Mouse (Mus musculus): ENCODE data around the gene Enah. TPM values are rescaled to one million over a fixed set of nuclear protein-coding genes. Genes with fewer than 3 reads are reported as not detected.

The Enah gene
- polyA plus RNA-seq, 1 experiment from 2014 or later, result 1.1 TPM

DNA sequence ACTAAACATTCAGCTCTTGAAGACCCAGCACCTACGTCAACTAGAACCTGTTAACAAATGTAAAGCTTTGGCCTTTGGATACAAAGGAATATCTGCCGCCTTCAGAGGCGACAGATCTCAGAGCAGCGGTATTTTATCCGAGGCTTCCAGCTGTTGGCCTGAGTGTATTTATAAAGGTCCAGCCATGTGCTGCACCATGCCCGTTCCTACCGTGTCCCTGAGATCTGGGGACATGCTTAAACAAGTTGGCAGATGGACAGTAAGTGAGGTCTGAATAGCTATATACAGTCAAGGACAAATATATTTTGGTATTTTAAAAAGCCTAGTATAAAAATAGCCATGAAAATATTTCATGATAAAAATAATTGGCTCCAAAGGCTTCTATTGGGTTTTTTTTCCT lies 32.6 kb upstream of the Enah start:
- Histone ChIP-seq H3K9ac (no peak overlapping the region), H3K4me3 (replicated peaks) (no peak overlapping the region), H3K4me1 (replicated peaks) (no peaks in the 10 kb centered on the region), H3K4me2 (no peak overlapping the region), H3K27me3 (no peaks in the 10 kb centered on the region), H3K36me3 (no peaks in the 10 kb centered on the region), H3K9me3 (replicated peaks) (no peaks in the 10 kb centered on the region), H3K27ac (no peak overlapping the region)
- ATAC-seq (ENCODE audit: low read depth) (no peak), DNase-seq (no peak)
- WGBS (ENCODE audit: insufficient replicate concordance), result 73% methylated on average over 7 of the region's 7 CpGs

DNA sequence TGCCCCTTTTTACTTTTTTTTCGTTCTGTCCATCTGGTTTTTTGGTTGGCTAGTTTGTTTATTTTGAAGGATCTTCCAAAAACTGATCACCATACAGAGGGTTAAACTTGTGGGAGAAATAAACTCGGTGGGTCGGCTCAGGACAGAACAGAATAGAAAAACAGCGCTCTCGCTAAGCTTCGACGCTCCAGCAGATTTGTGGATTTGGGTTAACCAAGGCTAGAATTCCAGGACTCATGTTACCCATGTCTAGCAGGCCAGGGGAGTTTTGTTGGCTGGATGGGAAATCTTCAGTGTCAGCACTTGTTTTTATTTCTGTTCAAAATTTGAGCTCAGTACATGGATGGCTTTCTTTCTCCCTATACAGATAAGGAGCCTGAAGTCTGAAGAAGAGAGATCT lies 30.0 kb upstream of the Enah start:
- no peak for ATAC-seq (ENCODE audit: low read depth)
- H3K9ac ChIP-seq, result no peak overlapping the region
- DNase-seq, result no peak
- no peaks in the 10 kb centered on the region for H3K4me1 ChIP-seq (replicated peaks)
- H3K27me3 ChIP-seq, result no peaks in the 10 kb centered on the region
- H3K9me3 ChIP-seq (replicated peaks), result no peaks in the 10 kb centered on the region
- H3K27ac ChIP-seq, result no peak overlapping the region
- H3K36me3 ChIP-seq, result no peaks in the 10 kb centered on the region
- H3K4me2 ChIP-seq, result no peak overlapping the region
- 83% methylated on average over 7 of the region's 7 CpGs for WGBS (ENCODE audit: insufficient replicate concordance)
- H3K4me3 ChIP-seq (replicated peaks), result no peak overlapping the region

DNA sequence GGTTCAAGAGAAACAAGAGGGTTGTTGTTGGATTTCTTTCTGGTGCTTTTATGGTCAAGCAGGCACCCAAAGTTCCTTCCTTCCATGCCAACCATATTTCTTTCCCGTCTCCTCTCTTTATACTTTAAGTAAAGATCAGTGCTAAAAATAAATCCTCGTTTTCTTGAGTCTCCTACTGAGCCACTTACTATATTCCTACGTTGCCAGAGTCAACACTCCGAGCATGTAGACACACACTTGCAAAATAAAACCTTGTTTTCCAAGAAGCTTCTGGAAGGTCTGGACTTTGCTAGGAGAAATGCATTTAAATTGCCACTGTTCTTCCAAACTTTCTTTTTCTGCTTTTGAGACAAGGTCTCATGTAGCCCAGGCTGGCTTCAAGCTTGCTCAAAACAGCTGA lies 28.3 kb upstream of the Enah start:
- ATAC-seq (ENCODE audit: low read depth), result no peak
- Histone ChIP-seq H3K9ac (no peak overlapping the region), H3K27ac (no peak overlapping the region), H3K4me1 (replicated peaks) (no peaks in the 10 kb centered on the region), H3K4me3 (replicated peaks) (no peak overlapping the region), H3K4me2 (no peak overlapping the region), H3K36me3 (no peaks in the 10 kb centered on the region), H3K27me3 (no peaks in the 10 kb centered on the region), H3K9me3 (replicated peaks) (no peaks in the 10 kb centered on the region)
- no peak for DNase-seq
- 50% methylated on average over 4 of the region's 4 CpGs for WGBS (ENCODE audit: insufficient replicate concordance)

DNA sequence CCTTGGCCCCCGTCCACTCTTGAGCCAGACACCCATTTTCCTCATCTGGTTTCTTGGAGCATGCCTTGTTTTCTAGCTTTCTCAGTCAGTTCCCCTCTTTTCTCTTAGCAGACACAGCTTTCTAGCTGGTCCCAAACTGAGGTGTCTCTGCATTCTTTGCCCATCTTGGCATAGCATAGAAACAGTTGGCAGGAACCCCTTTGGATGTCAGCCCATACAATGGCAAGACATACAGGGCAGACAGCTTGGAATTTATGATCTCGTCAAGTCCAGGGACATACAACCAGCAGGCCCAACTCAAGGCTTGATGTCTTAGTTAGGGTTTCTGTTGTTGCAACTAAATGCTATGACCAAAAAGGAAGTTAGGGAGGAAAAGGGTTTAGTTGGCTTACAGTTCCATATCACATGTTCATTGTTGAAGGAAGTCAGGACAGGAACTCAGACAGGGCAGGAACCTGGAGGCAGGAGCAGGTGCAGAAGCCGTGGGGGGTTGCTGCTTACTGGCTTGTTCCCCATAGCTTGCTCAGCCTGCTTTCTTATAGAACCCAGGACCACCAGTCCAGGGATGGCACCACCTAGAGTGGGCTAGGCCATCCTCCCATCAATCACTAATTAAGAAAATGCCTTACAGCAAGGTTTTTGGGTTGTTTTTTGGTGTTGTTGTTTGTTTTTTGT lies 27.4 kb upstream of the Enah start:
- WGBS (ENCODE audit: insufficient replicate concordance), result 55% methylated on average over 3 of the region's 3 CpGs
- Histone ChIP-seq H3K4me2 (no peak overlapping the region), H3K36me3 (no peaks in the 10 kb centered on the region), H3K4me3 (replicated peaks) (no peak overlapping the region), H3K4me1 (replicated peaks) (no peaks in the 10 kb centered on the region), H3K9ac (no peak overlapping the region), H3K27me3 (no peaks in the 10 kb centered on the region), H3K9me3 (replicated peaks) (no peaks in the 10 kb centered on the region), H3K27ac (no peak overlapping the region)
- no peak for DNase-seq
- ATAC-seq (ENCODE audit: low read depth), result no peak

DNA sequence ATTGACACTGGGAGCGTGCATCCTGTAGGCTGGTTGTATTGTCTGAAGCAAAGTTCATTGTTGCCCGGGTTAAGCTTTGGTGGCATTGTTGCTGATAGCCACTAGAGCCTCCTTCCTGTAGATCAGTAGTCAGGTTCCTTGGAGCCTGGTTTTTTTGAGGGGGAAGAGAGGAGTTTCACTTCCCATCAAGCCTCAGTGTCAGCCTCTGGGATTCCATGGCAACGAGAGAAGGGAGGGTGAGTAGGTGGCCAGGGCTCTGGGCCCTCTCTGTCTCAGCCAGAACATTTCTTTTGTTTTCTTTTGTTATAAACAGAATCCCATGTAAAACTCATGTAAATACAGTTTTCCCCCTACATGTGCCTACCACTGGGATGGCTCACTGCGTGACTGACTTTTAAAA lies 25.4 kb upstream of the Enah start:
- Histone ChIP-seq H3K36me3 (no peaks in the 10 kb centered on the region), H3K27me3 (no peaks in the 10 kb centered on the region), H3K4me2 (no peak overlapping the region), H3K9ac (no peak overlapping the region), H3K9me3 (replicated peaks) (no peaks in the 10 kb centered on the region), H3K27ac (no peak overlapping the region), H3K4me3 (replicated peaks) (no peak overlapping the region), H3K4me1 (replicated peaks) (no peaks in the 10 kb centered on the region)
- 58% methylated on average over 4 of the region's 4 CpGs for WGBS (ENCODE audit: insufficient replicate concordance)
- no peak for ATAC-seq (ENCODE audit: low read depth)
- no peak for DNase-seq

DNA sequence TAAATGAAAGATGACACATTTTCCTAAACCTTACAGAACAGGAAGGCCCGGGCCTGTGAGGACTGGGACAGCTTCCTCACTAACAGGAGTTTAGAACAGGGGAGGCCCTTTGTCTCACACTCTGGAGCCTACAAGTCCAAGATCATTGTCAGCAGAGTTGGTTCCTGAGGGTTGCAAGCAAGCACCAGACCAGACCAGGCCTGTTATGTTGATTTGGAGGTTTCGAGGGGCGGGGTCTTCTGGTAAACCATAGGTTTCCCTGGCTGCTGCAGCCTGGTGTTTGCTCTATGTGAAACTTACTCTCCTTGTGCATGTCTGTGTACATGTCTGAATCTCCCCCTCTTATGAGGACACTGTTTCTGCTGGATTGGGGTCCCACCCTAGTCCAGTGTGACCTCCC lies 20.7 kb upstream of the Enah start:
- no peaks in the 10 kb centered on the region for H3K36me3 ChIP-seq
- H3K4me2 ChIP-seq, result no peak overlapping the region
- no peak overlapping the region for H3K4me3 ChIP-seq (replicated peaks)
- DNase-seq (no peak), ATAC-seq (ENCODE audit: low read depth) (no peak)
- no peaks in the 10 kb centered on the region for H3K27me3 ChIP-seq
- H3K9me3 ChIP-seq (replicated peaks), result no peaks in the 10 kb centered on the region
- no peaks in the 10 kb centered on the region for H3K4me1 ChIP-seq (replicated peaks)
- H3K27ac ChIP-seq, result no peak overlapping the region
- H3K9ac ChIP-seq, result no peak overlapping the region
- 70% methylated on average over 3 of the region's 3 CpGs for WGBS (ENCODE audit: insufficient replicate concordance)

DNA sequence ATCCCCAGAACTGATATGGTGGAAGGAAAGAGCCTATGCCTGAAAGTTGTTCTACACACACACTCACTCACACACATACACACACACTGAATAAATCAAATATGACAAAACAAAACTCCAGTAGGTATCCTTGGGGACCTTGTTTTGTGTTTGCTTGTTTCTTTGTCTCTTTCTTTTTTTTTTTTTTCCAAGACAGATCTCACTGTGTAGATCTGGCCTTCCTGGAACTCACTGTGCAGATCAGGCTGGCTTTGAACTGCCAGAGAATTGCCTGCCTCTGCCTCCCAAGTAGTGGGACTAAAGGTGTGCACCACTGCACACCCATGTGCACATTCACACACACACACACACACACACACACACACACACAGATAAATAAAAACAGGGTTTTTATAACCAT lies 12.0 kb upstream of the Enah start:
- no peak overlapping the region for H3K9ac ChIP-seq
- ATAC-seq (ENCODE audit: low read depth), result no peak
- no peaks in the 10 kb centered on the region for H3K9me3 ChIP-seq (replicated peaks)
- no peak overlapping the region for H3K27ac ChIP-seq
- no peaks in the 10 kb centered on the region for H3K4me1 ChIP-seq (replicated peaks)
- no peak overlapping the region for H3K4me2 ChIP-seq
- H3K27me3 ChIP-seq, result no peaks in the 10 kb centered on the region
- no peaks in the 10 kb centered on the region for H3K36me3 ChIP-seq
- no peak overlapping the region for H3K4me3 ChIP-seq (replicated peaks)
- DNase-seq, result no peak

DNA sequence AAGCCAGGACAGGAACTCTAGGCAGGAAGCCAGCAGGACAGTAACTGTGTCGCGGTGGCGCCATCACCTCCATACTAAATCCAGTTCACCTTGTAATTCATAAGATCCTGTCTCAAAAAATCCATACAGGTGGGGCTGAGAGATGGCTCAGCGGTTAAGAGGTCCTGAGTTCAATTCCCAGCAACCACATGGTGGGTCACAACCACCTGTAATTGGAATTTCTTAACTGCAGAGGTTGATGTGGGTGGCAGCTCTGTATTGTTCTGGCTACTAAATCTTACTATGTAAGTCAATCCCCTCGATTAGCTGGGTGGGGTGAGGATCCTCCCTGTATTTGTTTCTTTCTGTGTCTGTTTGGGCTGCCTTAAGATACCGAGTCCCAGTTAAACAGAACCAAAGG lies 11.3 kb upstream of the Enah start:
- 68% methylated on average over 6 of the region's 6 CpGs for WGBS (ENCODE audit: insufficient replicate concordance)
- DNase-seq (no peak), ATAC-seq (ENCODE audit: low read depth) (no peak)
- Histone ChIP-seq H3K27ac (no peak overlapping the region), H3K4me3 (replicated peaks) (no peak overlapping the region), H3K27me3 (no peaks in the 10 kb centered on the region), H3K9ac (no peak overlapping the region), H3K9me3 (replicated peaks) (no peaks in the 10 kb centered on the region), H3K36me3 (no peaks in the 10 kb centered on the region), H3K4me1 (replicated peaks) (no peaks in the 10 kb centered on the region), H3K4me2 (no peak overlapping the region)

DNA sequence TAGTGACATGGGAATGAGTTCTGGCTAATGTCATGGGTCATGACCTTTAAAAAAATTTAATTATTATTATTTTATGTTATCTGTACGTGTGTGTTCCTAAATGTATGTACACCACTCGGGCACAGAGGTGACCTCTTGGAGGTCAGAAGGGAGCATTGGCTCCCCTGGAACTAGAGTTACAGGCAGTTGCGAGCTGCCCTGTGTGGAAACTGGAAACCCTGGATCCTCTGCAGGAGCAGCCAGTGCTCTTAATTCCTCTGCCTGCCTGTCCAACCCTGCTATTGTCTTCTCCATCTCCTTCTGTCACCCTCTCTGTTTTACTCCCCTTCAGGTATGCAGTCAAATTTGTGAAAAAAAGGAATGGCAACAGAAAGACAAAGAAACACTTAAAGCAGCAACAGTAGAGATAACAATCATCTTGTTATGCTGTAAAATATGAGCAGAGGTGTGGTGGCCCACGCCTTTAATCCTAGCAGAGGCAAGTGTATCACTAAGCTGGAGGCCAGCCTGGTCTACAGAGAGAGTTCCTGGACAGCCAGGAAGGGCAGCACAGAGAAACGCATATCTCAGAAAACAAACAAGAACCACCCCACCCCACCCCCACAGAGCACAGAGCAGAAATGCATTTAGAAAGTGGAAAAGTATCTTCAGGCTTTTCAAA lies 10.3 kb upstream of the Enah start:
- ATAC-seq (ENCODE audit: low read depth) (no peak), DNase-seq (no peak)
- no peak overlapping the region for H3K27ac ChIP-seq
- H3K9me3 ChIP-seq (replicated peaks), result no peaks in the 10 kb centered on the region
- 42% methylated on average over 5 of the region's 5 CpGs for WGBS (ENCODE audit: insufficient replicate concordance)
- no peaks in the 10 kb centered on the region for H3K36me3 ChIP-seq
- H3K27me3 ChIP-seq, result no peaks in the 10 kb centered on the region
- H3K4me1 ChIP-seq (replicated peaks), result no peaks in the 10 kb centered on the region
- no peak overlapping the region for H3K4me3 ChIP-seq (replicated peaks)
- no peak overlapping the region for H3K4me2 ChIP-seq
- no peak overlapping the region for H3K9ac ChIP-seq

DNA sequence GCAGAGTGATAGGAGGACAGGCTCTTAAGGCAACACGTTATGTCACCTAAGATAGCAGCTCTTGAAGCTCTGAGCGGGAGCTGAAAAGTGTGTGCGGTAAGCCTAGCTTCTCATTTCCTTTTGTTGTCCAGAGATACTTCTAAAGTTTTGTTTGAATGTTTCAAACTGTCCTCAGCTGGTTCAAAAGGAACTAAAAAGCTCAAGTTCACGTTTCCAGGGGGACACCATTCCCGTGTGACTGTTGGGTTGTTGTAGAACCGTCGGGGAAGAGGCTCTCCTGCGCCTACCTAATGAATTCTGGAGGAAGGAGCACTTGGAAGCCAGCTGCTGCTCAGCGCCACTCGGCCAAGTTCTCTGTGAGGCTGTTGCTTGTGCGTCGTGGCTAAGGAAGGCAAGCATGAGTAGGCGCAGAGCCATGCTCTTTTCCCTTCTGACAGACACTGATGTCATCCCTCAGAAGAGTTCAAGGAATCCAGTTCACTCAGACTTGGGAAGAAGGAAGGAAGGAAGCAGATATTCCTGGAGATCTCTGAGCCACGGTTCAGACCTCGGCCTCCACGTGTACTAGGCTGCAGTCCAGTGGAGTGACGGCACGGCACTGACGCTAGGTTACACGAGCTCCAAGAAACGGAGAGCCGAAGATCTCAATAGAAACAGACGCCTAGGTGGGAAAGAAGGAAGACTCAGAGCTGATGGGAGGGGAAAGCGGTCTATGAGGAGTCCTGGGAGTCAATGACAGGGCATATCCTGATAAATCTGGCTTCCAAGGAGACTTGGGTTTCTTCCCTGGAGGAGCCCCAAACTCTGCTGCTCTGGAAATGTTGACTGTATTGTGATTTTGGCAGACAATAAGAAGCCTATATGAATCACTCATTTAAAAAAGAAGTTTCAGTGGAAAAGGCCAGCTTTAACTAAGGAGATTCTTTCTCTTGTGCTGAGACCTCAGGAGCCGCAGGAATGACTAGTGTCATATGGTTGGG lies 8.7 kb upstream of the Enah start:
- H3K27me3 ChIP-seq, result no peaks in the 10 kb centered on the region; the same call in 1 of the 2 replicates
- no peak for DNase-seq
- ATAC-seq (ENCODE audit: low read depth), result no peak
- H3K4me2 ChIP-seq, result no peak overlapping the region
- no peaks in the 10 kb centered on the region for H3K9me3 ChIP-seq (replicated peaks)
- WGBS (ENCODE audit: insufficient replicate concordance), result 67% methylated on average over 25 of the region's 25 CpGs
- no peak overlapping the region for H3K4me3 ChIP-seq (replicated peaks)
- H3K4me1 ChIP-seq (replicated peaks), result no peaks in the 10 kb centered on the region
- H3K9ac ChIP-seq, result no peak overlapping the region
- no peak overlapping the region for H3K27ac ChIP-seq
- H3K36me3 ChIP-seq, result no peaks in the 10 kb centered on the region

DNA sequence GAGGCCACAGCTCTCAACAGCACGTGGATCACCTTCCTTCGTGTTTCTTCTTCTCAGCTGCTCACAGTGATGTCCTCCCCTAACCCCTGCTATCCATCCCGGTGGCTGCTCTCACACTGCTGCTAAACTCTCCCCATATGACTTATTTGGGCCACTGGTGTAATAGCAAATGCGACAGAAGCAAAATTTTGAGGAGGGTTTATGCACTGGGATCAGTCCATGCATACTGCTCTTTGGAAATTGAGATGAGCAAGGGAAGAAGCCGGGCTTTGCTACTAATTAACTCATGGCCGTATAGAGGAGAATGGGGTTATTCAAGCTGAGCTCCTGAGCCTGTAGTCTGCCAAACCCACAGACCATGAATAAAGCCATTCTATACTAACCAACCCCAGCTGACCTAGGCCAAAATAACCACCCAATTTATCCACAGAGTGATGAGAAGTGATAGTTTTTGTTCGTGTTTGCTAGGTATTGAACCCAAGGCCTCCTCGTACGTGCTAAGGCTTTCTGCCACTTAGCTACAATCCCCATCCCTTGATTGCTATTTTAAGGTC lies 7.7 kb upstream of the Enah start:
- DNase-seq (no peak), ATAC-seq (ENCODE audit: low read depth) (no peak)
- Histone ChIP-seq H3K9ac (no peak overlapping the region), H3K4me3 (replicated peaks) (no peak overlapping the region), H3K9me3 (replicated peaks) (no peaks in the 10 kb centered on the region), H3K27ac (no peak overlapping the region), H3K27me3 (peaks cover 6% of the 10 kb centered on the region), H3K4me2 (no peak overlapping the region), H3K36me3 (no peaks in the 10 kb centered on the region), H3K4me1 (replicated peaks) (no peaks in the 10 kb centered on the region)
- WGBS (ENCODE audit: insufficient replicate concordance), result 66% methylated on average over 9 of the region's 9 CpGs
